Mouse (Mus musculus) heart, adult 11 months (tissue): ENCODE results near the gene Fbxw7.

ENCODE experiments used
- DNase-seq: peaks from one replicate; pipeline ENCODE4 v3.0.0; 2022

Fbxw7 gene

GRCm38 (mm10) chr3:84814762-84815381 lies at the start of gene Fbxw7:
Fbxw7 (plus strand) TSS chr3:84815268.
- DNase-seq = peak; percentile 92

- DNase-seq = no peak
Measured at GRCm38 (mm10) chr3:84768940-84769339, 46.1 kb upstream of the Fbxw7 start.

GRCm38 (mm10) chr3:84769411-84769810 lies 45.7 kb upstream of the Fbxw7 start:
- DNase-seq = peak; percentile 81

GRCm38 (mm10) chr3:84770518-84770917 lies 44.5 kb upstream of the Fbxw7 start:
- DNase-seq = peak; percentile 30

- DNase-seq = peak; percentile 89
Measured at GRCm38 (mm10) chr3:84771980-84772379, 43.1 kb upstream of the Fbxw7 start.

- no peak for DNase-seq
Measured at GRCm38 (mm10) chr3:84774246-84775066, 40.6 kb upstream of the Fbxw7 start.

- DNase-seq = no peak
Measured at GRCm38 (mm10) chr3:84775067-84775423, 40.0 kb upstream of the Fbxw7 start.

- DNase-seq = no peak
Measured at GRCm38 (mm10) chr3:84775577-84775976, 39.5 kb upstream of the Fbxw7 start.

- DNase-seq = no peak
Measured at GRCm38 (mm10) chr3:84776084-84776483, 39.0 kb upstream of the Fbxw7 start.

GRCm38 (mm10) chr3:84787914-84788313 lies 27.2 kb upstream of the Fbxw7 start:
- DNase-seq = no peak

- no peak for DNase-seq
Measured at GRCm38 (mm10) chr3:84804036-84804435, 11.0 kb upstream of the Fbxw7 start.

- no peak for DNase-seq
Measured at GRCm38 (mm10) chr3:84806206-84806605, 8.9 kb upstream of the Fbxw7 start.

GRCm38 (mm10) chr3:84807826-84808225 lies 7.2 kb upstream of the Fbxw7 start:
- DNase-seq = no peak

- no peak for DNase-seq
Measured at GRCm38 (mm10) chr3:84808906-84809305, 6.2 kb upstream of the Fbxw7 start.

- no peak for DNase-seq
Measured at GRCm38 (mm10) chr3:84810803-84811202, 4.3 kb upstream of the Fbxw7 start.

GRCm38 (mm10) chr3:84813436-84814156 lies 1.5 kb upstream of the Fbxw7 start:
- DNase-seq = no peak

GRCm38 (mm10) chr3:84814157-84814761 lies 809 bp upstream of the Fbxw7 start:
- peak; percentile 100 for DNase-seq

- DNase-seq = peak; percentile 92
Measured at GRCm38 (mm10) chr3:84815461-84815860, 393 bp downstream of the Fbxw7 start.

GRCm38 (mm10) chr3:84816951-84817350 lies 1.9 kb downstream of the Fbxw7 start:
- DNase-seq = no peak

- no peak for DNase-seq
Measured at GRCm38 (mm10) chr3:84820654-84821201, 5.7 kb downstream of the Fbxw7 start.

GRCm38 (mm10) chr3:84825990-84826389 lies 10.9 kb downstream of the Fbxw7 start:
- DNase-seq = no peak

- no peak for DNase-seq
Measured at GRCm38 (mm10) chr3:84826405-84826804, 11.3 kb downstream of the Fbxw7 start.

- DNase-seq = no peak
Measured at GRCm38 (mm10) chr3:84826938-84827337, 11.9 kb downstream of the Fbxw7 start.
